Mouse (Mus musculus) thymus, postnatal 10 days (tissue): ENCODE measurements around the gene N4bp2l2.

Experiments used
- DNase-seq, 2 experiments: peaks; one replicate each; pipeline ENCODE4 v3.0.0; 2021; ENCODE audit warnings: low spot score in 2 of 2

N4bp2l2 gene

DNA sequence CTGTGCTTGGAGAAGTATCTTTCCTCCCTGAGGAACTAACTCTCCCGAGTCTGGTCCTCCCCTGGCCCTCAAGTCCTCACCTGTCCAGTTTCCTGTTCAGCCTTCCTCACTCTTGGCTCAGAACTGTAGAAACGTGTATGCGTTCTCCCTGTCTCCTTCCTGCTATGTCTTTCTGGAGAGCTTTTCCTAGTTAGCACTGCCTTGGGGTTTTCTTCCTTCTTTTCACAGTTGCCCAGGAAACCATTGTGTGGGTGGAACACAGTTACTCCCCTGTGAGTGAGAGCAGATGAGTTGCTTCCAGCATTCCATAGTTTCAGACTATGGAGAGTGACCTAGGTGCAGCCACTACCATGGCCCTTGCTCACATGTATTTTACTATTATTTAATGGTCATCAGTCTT lies 99.8 kb downstream of the N4bp2l2 start:
- DNase-seq = no peak

DNA sequence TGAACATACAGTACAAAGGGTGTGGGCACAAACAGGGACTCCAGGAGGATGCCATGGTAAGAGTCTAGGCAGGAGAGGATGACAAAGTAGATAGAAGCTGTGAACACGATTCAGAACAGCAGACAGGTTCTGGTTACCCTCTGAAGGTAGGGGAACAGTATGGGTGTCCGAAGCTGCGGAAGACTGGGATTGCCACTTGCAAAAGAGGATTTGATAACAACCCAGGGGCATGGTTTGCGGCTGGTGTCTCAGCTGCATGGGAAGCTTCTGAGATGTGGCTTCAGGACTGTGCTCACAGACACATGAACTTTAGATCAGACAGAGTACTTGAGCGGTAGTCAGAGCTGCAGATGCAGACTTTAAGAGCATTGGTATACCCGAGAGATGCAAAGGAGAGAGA lies 101.6 kb downstream of the N4bp2l2 start:
- DNase-seq = no peak

- DNase-seq = no peak
Observed at GRCm38 (mm10) chr5:150561783-150562182, 104.2 kb downstream of the N4bp2l2 start.

- no peak for DNase-seq
Observed at GRCm38 (mm10) chr5:150561376-150561775, 104.6 kb downstream of the N4bp2l2 start.

DNA sequence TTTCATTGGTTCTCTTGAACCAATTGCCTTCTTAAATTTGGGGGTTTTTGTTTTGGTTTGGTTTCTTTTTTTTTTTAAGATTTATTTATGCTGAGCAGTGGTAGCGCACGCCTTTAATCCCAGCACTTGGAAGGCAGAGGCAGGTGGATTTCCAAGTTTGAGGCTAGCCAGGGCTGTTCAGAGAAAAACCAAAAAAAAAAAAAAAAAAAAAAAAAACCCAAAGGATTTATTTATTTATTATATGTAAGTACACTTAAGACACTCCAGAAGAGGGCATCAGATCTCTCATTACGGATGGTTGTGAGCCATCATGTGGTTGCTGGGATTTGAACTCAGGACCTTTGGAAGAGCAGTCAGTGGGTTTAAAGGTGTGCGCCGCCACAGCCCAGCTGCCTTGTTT lies 105.1 kb downstream of the N4bp2l2 start:
- no peak for DNase-seq

GRCm38 (mm10) chr5:150559519-150560103 lies 106.4 kb downstream of the N4bp2l2 start:
- DNase-seq = no peak
